ENCODE assay signal across 22 mouse cellular contexts in genomic region chr15:25787965-25788364, GRCm38 (mm10). TPM values are rescaled to one million over a fixed set of nuclear protein-coding genes. Genes with fewer than 3 reads are reported as not detected.
DNase-seq lines count a peak whose midpoint lies in the region; ATAC-seq and TF ChIP-seq lines count a peak whose summit lies in the region.
"Had no signal": no experiment of that assay in that cellular context is flagged by ENCODE, and none has a peak within 500 bp of the region (broad histone marks: within the 10 kb centered on the region; RNA-seq: fewer than 3 reads in every experiment).

No protein-coding gene starts in this region.

- peak overlapping the region; percentile 19; the same call in 1 of the 2 replicates for H3K27ac ChIP-seq in kidney, adult 2 months (ENCODE audit: insufficient read depth, low read depth, low read length)
- H3K27ac ChIP-seq in limb, embryonic 13.5 days: peak overlapping the region; percentile 58; the same call in 1 of the 2 replicates
- H3K27ac ChIP-seq: kidney, postnatal 0 days; liver, embryonic 13.5 days; midbrain, embryonic 10.5 days had no signal

- TF ChIP-seq POLR2A in kidney, adult 2 months (IDR thresholded peaks at IDR 0.05; ENCODE audit: low read depth, low read length): no peak

- peaks cover 14% of the 10 kb centered on the region for H3K4me1 ChIP-seq in kidney, adult 2 months (ENCODE audit: control insufficient read depth, insufficient read depth, low read length)
- peaks cover 23% of the 10 kb centered on the region for H3K4me1 ChIP-seq in limb, embryonic 13.5 days
- H3K4me1 ChIP-seq: heart, embryonic 12.5 days; liver, embryonic 13.5 days had no signal

- H3K4me3 ChIP-seq in kidney, adult 2 months (ENCODE audit: insufficient read depth, low read depth, low read length): no peak overlapping the region
- H3K4me3 ChIP-seq in limb, embryonic 13.5 days: no peak overlapping the region
- H3K4me3 ChIP-seq: erythroblast, embryonic 14.5 days; heart, embryonic 12.5 days; liver, embryonic 13.5 days; midbrain, embryonic 10.5 days had no signal

- no peak overlapping the region for H3K4me2 ChIP-seq in limb, embryonic 13.5 days (replicated peaks)
- H3K4me2 ChIP-seq: heart, embryonic 12.5 days; liver, embryonic 13.5 days; lung, embryonic 14.5 days had no signal

- ATAC-seq in limb, embryonic 13.5 days (ENCODE audit: low FRiP score, low read depth): no peak
- no peak for ATAC-seq in erythroblast, adult 5-6 weeks (replicated peaks; ENCODE audit: low FRiP score, poor library complexity, severe bottlenecking)
- ATAC-seq: forebrain, postnatal 0 days had no signal

- no peak overlapping the region for H3K9ac ChIP-seq in limb, embryonic 13.5 days
- H3K9ac ChIP-seq: forebrain, postnatal 0 days; heart, embryonic 12.5 days; liver, embryonic 13.5 days; lung, embryonic 14.5 days had no signal

- H3K27me3 ChIP-seq in kidney, adult 2 months (replicated peaks; ENCODE audit: control insufficient read depth, insufficient read depth, low read length): no peaks in the 10 kb centered on the region
- H3K27me3 ChIP-seq in limb, embryonic 13.5 days: no peaks in the 10 kb centered on the region
- H3K27me3 ChIP-seq: heart, embryonic 12.5 days; liver, embryonic 13.5 days; Patski had no signal

- peaks cover 8% of the 10 kb centered on the region for H3K36me3 ChIP-seq in kidney, adult 2 months (ENCODE audit: control insufficient read depth, insufficient read depth, low read length)
- H3K36me3 ChIP-seq in limb, embryonic 13.5 days: peaks cover 90% of the 10 kb centered on the region

- TF ChIP-seq CTCF in kidney, adult 2 months (conservative IDR thresholded peaks at IDR 0.05; ENCODE audit: insufficient read depth, insufficient read length, low read depth, low read length): no peak

- no peaks in the 10 kb centered on the region for H3K9me3 ChIP-seq in limb, embryonic 13.5 days
- H3K9me3 ChIP-seq: heart, embryonic 12.5 days; liver, embryonic 13.5 days; midbrain, embryonic 10.5 days had no signal

- 83% methylated on average over 8 of the region's 8 CpGs for WGBS in kidney, adult 2 months
- WGBS in limb, embryonic 13.5 days: 70% methylated on average over 8 of the region's 8 CpGs

- DNase-seq in cerebellum, postnatal 25 days: peak; percentile 33 to 45
- DNase-seq in cerebellum, postnatal 10 days: no peak
- no peak for DNase-seq in kidney, adult 2 months
- no peak for DNase-seq in kidney, postnatal 25 days
- no peak for DNase-seq in spleen, adult 12 weeks (ENCODE audit: low spot score)
- no peak for DNase-seq in left cerebral cortex, adult 8-10 months (ENCODE audit: low spot score in 2 of 2)
- DNase-seq: adrenal gland, postnatal 10 days; cerebellum, adult 9-10 months; forebrain, postnatal 0 days; heart, postnatal 14 days; liver, embryonic 13.5 days; lung, embryonic 14.5 days; lung, postnatal 36 days; right cerebral cortex, postnatal 25 days; thymus, adult 2 months had no signal

RNA-seq across cellular contexts. Expression of gene Retreg1, which starts 55.0 kb away (rescaled TPM):
- polyA plus RNA-seq in kidney, adult 2 months (2012; rRNA removed): 32.1 and 36.0 TPM in 2 replicates
- polyA plus RNA-seq in limb, embryonic 13.5 days (2015; fragmentation: Nextera tagmentation; extraction: Ambion mirVana): 3.3 TPM in 2 replicates
- 8.2 and 20.0 TPM in 2 replicates for total RNA-seq in erythroblast, adult 5-6 weeks (2015; ENCODE audit: low replicate concordance)
- total RNA-seq in erythroblast, adult 5-6 weeks (2017; ENCODE audit: low replicate concordance): 4.6 and 7.8 TPM in 2 replicates
- 10 to 100 TPM; 37.9 to 40.2 (median 39.0) TPM for total RNA-seq in left cerebral cortex, adult 8-10 months (2022)
- polyA plus RNA-seq: erythroblast, embryonic 14.5 days had no signal

Comparison
In these comparisons a context has a peak if more than half of its experiments do, and no peak if none do; other contexts are left out.
1. DNase-seq: peak in cerebellum, postnatal 25 days (2 of 2); none in cerebellum, postnatal 10 days (0 of 2), kidney, adult 2 months (single experiment), kidney, postnatal 25 days (0 of 2), spleen, adult 12 weeks (single experiment) and left cerebral cortex, adult 8-10 months (0 of 2).